Mouse (Mus musculus): ENCODE data around the gene Wwp2. TPM values are rescaled to one million over a fixed set of nuclear protein-coding genes. Genes with fewer than 3 reads are reported as not detected.

The Wwp2 gene
- polyA plus RNA-seq, 1 experiment from 2014 or later: 32.6 TPM

DNA sequence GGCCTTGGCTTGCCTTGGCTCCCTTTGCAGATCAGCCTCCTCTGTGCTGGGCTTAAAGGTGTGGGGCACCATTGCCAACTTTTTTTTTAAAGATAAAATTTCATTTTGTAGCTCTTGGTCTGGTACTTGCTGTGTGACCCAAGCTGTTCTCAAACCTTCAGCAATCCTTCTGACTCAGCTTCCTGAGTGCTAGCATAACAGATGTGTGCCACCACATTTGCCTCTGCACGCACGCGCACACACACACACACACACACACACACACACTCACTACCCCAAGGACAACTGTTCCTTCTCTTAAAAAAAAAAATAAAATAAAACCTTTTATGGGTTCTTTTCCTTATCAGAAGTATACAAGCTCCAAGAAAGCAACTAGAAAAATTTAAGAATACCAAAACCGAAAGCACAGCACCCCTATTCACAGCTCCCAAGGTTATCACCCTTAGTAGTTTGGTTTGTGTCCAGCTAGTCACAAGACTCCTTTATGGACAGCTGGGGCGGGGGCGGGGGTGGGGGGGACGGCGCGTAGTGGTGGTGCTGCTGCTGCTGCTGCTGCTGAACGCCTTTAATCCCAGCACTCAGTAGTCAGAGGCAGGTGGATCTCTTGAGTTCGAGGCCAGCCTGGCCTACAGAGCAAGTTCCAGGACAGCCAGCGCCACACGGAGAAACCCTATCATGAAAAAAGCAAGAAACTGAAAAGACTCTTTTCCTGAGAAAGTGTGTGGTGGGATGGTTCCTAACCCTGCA, 68.2 kb downstream of the Wwp2 start:
- ATAC-seq: no peak
- Histone ChIP-seq H3K9ac (ENCODE audit: low read depth, low read length) (no peak overlapping the region), H3K9me3 (ENCODE audit: control insufficient read depth, low read length) (no peaks in the 10 kb centered on the region), H3K4me1 (ENCODE audit: control insufficient read depth, insufficient read depth, low read depth, low read length) (no peaks in the 10 kb centered on the region), H3K36me3 (ENCODE audit: control insufficient read depth, insufficient read depth, low read length) (peaks cover 4% of the 10 kb centered on the region; the same call in 1 of the 2 replicates), H3K27me3 (replicated peaks; ENCODE audit: control insufficient read depth, insufficient read depth, low read length) (no peaks in the 10 kb centered on the region), H3K27ac (ENCODE audit: low read depth, low read length) (no peak overlapping the region), H3K4me3 (ENCODE audit: low read length) (no peak overlapping the region), H3K4me2 (ENCODE audit: low read length) (no peak overlapping the region)
- WGBS: 82% methylated on average over 13 of the region's 13 CpGs

- Histone ChIP-seq H3K4me1 (ENCODE audit: control insufficient read depth, insufficient read depth, low read depth, low read length) (no peaks in the 10 kb centered on the region), H3K27ac (ENCODE audit: low read depth, low read length) (no peak overlapping the region), H3K9ac (ENCODE audit: low read depth, low read length) (no peak overlapping the region), H3K27me3 (replicated peaks; ENCODE audit: control insufficient read depth, insufficient read depth, low read length) (no peaks in the 10 kb centered on the region), H3K4me3 (ENCODE audit: low read length) (no peak overlapping the region), H3K36me3 (ENCODE audit: control insufficient read depth, insufficient read depth, low read length) (peaks cover 4% of the 10 kb centered on the region; the same call in 1 of the 2 replicates), H3K9me3 (ENCODE audit: control insufficient read depth, low read length) (no peaks in the 10 kb centered on the region), H3K4me2 (ENCODE audit: low read length) (no peak overlapping the region)
- 74% methylated on average over 4 of the region's 4 CpGs for WGBS
- ATAC-seq: no peak
Measured at GRCm38 (mm10) chr8:107505271-107505670, 69.1 kb downstream of the Wwp2 start.

DNA sequence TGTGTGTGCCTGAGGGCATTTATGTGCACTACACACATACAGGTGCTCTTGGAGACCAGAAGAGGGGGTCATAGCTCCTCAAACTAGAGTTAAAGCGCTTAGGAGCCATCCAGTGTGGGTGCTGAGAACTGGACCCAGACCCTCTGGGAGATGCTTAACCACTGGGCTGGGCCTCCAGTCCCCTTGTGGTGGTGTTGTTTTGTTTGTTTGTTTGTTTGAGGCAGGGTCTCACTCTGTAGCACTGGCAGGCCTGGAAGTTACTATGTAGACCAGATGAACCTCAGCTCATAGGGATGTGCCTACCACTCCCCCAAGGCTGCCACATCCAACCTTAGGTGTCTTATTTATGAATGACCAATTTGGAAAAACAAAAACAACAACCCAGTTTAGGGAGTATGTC, 70.9 kb downstream of the Wwp2 start:
- peaks cover 4% of the 10 kb centered on the region; the same call in 1 of the 2 replicates for H3K36me3 ChIP-seq (ENCODE audit: control insufficient read depth, insufficient read depth, low read length)
- 95% methylated on average over 1 of the region's 1 CpGs for WGBS
- H3K4me3 ChIP-seq (ENCODE audit: low read length): no peak overlapping the region
- no peaks in the 10 kb centered on the region for H3K9me3 ChIP-seq (ENCODE audit: control insufficient read depth, low read length)
- no peak overlapping the region for H3K27ac ChIP-seq (ENCODE audit: low read depth, low read length)
- no peak overlapping the region for H3K4me2 ChIP-seq (ENCODE audit: low read length)
- no peak overlapping the region for H3K9ac ChIP-seq (ENCODE audit: low read depth, low read length)
- H3K27me3 ChIP-seq (replicated peaks; ENCODE audit: control insufficient read depth, insufficient read depth, low read length): no peaks in the 10 kb centered on the region
- no peaks in the 10 kb centered on the region for H3K4me1 ChIP-seq (ENCODE audit: control insufficient read depth, insufficient read depth, low read depth, low read length)
- ATAC-seq: no peak

GRCm38 (mm10) chr8:107510204-107510603, 74.0 kb downstream of the Wwp2 start:
- H3K9ac ChIP-seq (ENCODE audit: low read depth, low read length): no peak overlapping the region

GRCm38 (mm10) chr8:107510766-107511165, 74.6 kb downstream of the Wwp2 start:
- WGBS: 90% methylated on average over 3 of the region's 3 CpGs
- no peaks in the 10 kb centered on the region for H3K9me3 ChIP-seq (ENCODE audit: control insufficient read depth, low read length)
- no peak overlapping the region for H3K27ac ChIP-seq (ENCODE audit: low read depth, low read length)
- peaks cover 4% of the 10 kb centered on the region; the same call in 1 of the 2 replicates for H3K36me3 ChIP-seq (ENCODE audit: control insufficient read depth, insufficient read depth, low read length)
- no peak for ATAC-seq
- no peaks in the 10 kb centered on the region for H3K27me3 ChIP-seq (replicated peaks; ENCODE audit: control insufficient read depth, insufficient read depth, low read length)
- no peak overlapping the region for H3K4me3 ChIP-seq (ENCODE audit: low read length)
- H3K4me2 ChIP-seq (ENCODE audit: low read length): no peak overlapping the region
- H3K9ac ChIP-seq (ENCODE audit: low read depth, low read length): no peak overlapping the region
- H3K4me1 ChIP-seq (ENCODE audit: control insufficient read depth, insufficient read depth, low read depth, low read length): no peaks in the 10 kb centered on the region

More at GRCm38 (mm10) chr8:107510204-107510603, 74.0 kb downstream of the Wwp2 start:
- Histone ChIP-seq H3K27ac (ENCODE audit: low read depth, low read length) (no peak overlapping the region), H3K4me2 (ENCODE audit: low read length) (no peak overlapping the region), H3K9me3 (ENCODE audit: control insufficient read depth, low read length) (no peaks in the 10 kb centered on the region), H3K27me3 (replicated peaks; ENCODE audit: control insufficient read depth, insufficient read depth, low read length) (no peaks in the 10 kb centered on the region), H3K4me1 (ENCODE audit: control insufficient read depth, insufficient read depth, low read depth, low read length) (no peaks in the 10 kb centered on the region), H3K4me3 (ENCODE audit: low read length) (no peak overlapping the region), H3K36me3 (ENCODE audit: control insufficient read depth, insufficient read depth, low read length) (peaks cover 4% of the 10 kb centered on the region; the same call in 1 of the 2 replicates)
- ATAC-seq: no peak
- WGBS: 95% methylated on average over 5 of the region's 5 CpGs

GRCm38 (mm10) chr8:107513249-107513648, 77.1 kb downstream of the Wwp2 start:
- H3K27me3 ChIP-seq (replicated peaks; ENCODE audit: control insufficient read depth, insufficient read depth, low read length): no peaks in the 10 kb centered on the region
- 66% methylated on average over 2 of the region's 2 CpGs for WGBS
- ATAC-seq: no peak

DNA sequence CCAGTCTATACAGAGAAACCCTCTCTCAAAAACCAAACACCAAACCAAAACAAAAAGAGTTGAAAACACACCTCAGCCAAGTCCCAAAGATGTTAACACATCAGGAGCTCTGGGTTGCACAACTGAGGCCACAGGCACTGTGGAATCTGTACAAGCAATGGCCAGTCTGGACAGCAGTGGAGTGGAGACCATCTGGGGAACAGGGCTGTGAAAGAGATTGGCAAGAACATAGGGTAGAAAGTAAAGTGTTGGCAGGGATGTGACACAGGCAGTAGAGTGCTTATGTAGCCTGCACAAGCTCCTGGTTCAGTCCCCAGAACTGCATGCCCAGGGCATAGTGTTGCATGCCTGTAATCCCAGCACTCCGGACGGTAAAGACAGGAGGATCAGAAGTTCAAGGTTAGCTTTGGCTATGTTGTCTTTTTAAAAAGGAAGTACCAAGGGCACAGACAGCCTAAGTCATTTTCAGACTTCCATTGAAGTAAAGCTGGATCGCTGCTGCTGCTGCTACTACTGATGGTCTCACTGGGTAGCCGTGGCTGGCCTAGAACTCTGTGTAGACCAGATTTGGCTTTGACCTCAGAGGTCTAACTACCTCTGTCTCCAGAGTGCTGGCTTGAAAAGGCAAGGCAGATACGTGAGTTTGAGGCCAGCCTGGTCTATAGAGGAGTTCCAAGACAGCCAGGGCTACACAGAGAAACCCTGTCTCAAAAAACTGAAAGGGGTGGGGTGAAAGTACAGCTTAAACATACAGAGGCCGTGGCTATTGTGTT, 79.0 kb downstream of the Wwp2 start:
- 87% methylated on average over 6 of the region's 6 CpGs for WGBS
- Histone ChIP-seq H3K4me3 (ENCODE audit: low read length) (no peak overlapping the region), H3K36me3 (ENCODE audit: control insufficient read depth, insufficient read depth, low read length) (0 out of 2 replicates have a peak, but pooled peaks cover 2% of the 10 kb centered on the region), H3K27ac (ENCODE audit: low read depth, low read length) (no peak overlapping the region), H3K4me2 (ENCODE audit: low read length) (no peak overlapping the region), H3K27me3 (replicated peaks; ENCODE audit: control insufficient read depth, insufficient read depth, low read length) (no peaks in the 10 kb centered on the region), H3K9me3 (ENCODE audit: control insufficient read depth, low read length) (no peaks in the 10 kb centered on the region), H3K4me1 (ENCODE audit: control insufficient read depth, insufficient read depth, low read depth, low read length) (no peaks in the 10 kb centered on the region; the same call in 1 of the 2 replicates), H3K9ac (ENCODE audit: low read depth, low read length) (no peak overlapping the region)
- ATAC-seq: no peak

More at GRCm38 (mm10) chr8:107513249-107513648, 77.1 kb downstream of the Wwp2 start:
- H3K4me1 ChIP-seq (ENCODE audit: control insufficient read depth, insufficient read depth, low read depth, low read length): no peaks in the 10 kb centered on the region
- no peaks in the 10 kb centered on the region for H3K9me3 ChIP-seq (ENCODE audit: control insufficient read depth, low read length)
- no peak overlapping the region for H3K9ac ChIP-seq (ENCODE audit: low read depth, low read length)
- no peak overlapping the region for H3K4me3 ChIP-seq (ENCODE audit: low read length)
- H3K36me3 ChIP-seq (ENCODE audit: control insufficient read depth, insufficient read depth, low read length): 0 out of 2 replicates have a peak, but pooled peaks cover 2% of the 10 kb centered on the region
- no peak overlapping the region for H3K27ac ChIP-seq (ENCODE audit: low read depth, low read length)
- no peak overlapping the region for H3K4me2 ChIP-seq (ENCODE audit: low read length)

DNA sequence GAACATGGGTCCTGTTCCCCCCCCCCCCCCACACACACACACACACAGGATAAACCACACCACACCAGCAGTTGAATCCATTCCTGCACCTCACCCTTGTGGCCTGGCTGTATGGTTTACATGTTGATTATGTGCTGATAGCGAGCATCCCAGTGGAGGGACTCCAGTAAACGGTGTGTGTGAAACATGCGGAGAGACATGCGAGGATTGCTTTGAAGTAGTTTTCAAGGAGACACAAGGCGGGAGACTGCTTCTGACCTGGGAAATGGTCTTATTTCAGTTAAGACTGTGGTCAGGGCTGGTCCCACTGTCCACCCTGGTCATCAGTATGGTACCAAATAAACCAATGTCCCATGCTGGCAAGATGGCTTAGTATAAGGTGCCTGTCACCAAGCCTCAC, 82.6 kb downstream of the Wwp2 start:
- Histone ChIP-seq H3K9ac (ENCODE audit: low read depth, low read length) (no peak overlapping the region), H3K4me3 (ENCODE audit: low read length) (no peak overlapping the region), H3K27ac (ENCODE audit: low read depth, low read length) (no peak overlapping the region), H3K9me3 (ENCODE audit: control insufficient read depth, low read length) (no peaks in the 10 kb centered on the region), H3K36me3 (ENCODE audit: control insufficient read depth, insufficient read depth, low read length) (0 out of 2 replicates have a peak, but pooled peaks cover 2% of the 10 kb centered on the region), H3K4me2 (ENCODE audit: low read length) (no peak overlapping the region), H3K27me3 (replicated peaks; ENCODE audit: control insufficient read depth, insufficient read depth, low read length) (no peaks in the 10 kb centered on the region), H3K4me1 (ENCODE audit: control insufficient read depth, insufficient read depth, low read depth, low read length) (no peaks in the 10 kb centered on the region; the same call in 1 of the 2 replicates)
- ATAC-seq: no peak
- 91% methylated on average over 5 of the region's 5 CpGs for WGBS

DNA sequence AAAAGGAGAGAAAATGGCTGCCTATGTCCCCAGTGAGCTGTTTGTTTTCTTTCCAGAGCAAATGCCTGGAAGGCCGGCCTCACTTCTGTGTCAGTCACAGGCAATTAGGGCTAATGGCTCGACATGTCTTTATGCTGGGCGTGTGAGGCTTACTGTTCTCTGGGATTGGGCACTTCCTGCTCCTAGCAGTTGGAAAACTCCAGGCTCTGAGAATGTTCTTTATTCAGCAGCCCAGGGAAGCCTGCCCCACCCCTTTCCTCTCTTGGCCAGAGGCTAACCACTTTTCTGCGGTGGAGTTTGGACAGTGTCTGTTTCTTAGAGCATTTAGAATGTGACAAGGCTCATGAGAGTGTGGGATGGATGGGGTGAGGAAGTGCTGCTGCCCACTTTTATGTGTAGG, 83.7 kb downstream of the Wwp2 start:
- peak; percentile 73 for ATAC-seq
- no peak overlapping the region for H3K4me2 ChIP-seq (ENCODE audit: low read length)
- H3K27me3 ChIP-seq (replicated peaks; ENCODE audit: control insufficient read depth, insufficient read depth, low read length): no peaks in the 10 kb centered on the region
- H3K9ac ChIP-seq (ENCODE audit: low read depth, low read length): no peak overlapping the region
- H3K4me3 ChIP-seq (ENCODE audit: low read length): no peak overlapping the region
- 0 out of 2 replicates have a peak, but pooled peaks cover 2% of the 10 kb centered on the region for H3K36me3 ChIP-seq (ENCODE audit: control insufficient read depth, insufficient read depth, low read length)
- H3K27ac ChIP-seq (ENCODE audit: low read depth, low read length): 0 out of 2 replicates have a peak overlapping the region, but pooled peaks have one; percentile 39
- no peaks in the 10 kb centered on the region for H3K9me3 ChIP-seq (ENCODE audit: control insufficient read depth, low read length)
- no peaks in the 10 kb centered on the region; the same call in 1 of the 2 replicates for H3K4me1 ChIP-seq (ENCODE audit: control insufficient read depth, insufficient read depth, low read depth, low read length)
- WGBS: 19% methylated on average over 4 of the region's 4 CpGs

Measured in hindbrain, embryonic 16.5 days (tissue).